Mouse (Mus musculus) forebrain, embryonic 10.5 days (tissue): ENCODE data around the gene Slc45a3. TPM values are rescaled to one million over a fixed set of nuclear protein-coding genes. Genes with fewer than 3 reads are reported as not detected.

ENCODE experiments used
- DNase-seq: peaks from one replicate; pipeline ENCODE4 v3.0.0-alpha.2; 2017; ENCODE audit warnings: low spot score; ENCODE audit errors: extremely low spot score
- H3K27ac ChIP-seq: fragments of 300-500 bp; sonication (generic); 2 replicates; pipeline ENCODE4 v1.5.1; 2016; ENCODE audit warnings: mild to moderate bottlenecking
- H3K27me3 ChIP-seq: fragments of 300-500 bp; sonication (generic); 2 replicates; pipeline ENCODE4 v1.6.1; 2016; ENCODE audit warnings: mild to moderate bottlenecking; ENCODE audit not compliant: poor library complexity, severe bottlenecking
- H3K36me3 ChIP-seq: fragments of 300-500 bp; sonication (generic); replicated peaks from 2 replicates; pipeline ENCODE4 v1.6.1; 2016; ENCODE audit warnings: mild to moderate bottlenecking, moderate library complexity
- H3K4me1 ChIP-seq: fragments of 300-500 bp; sonication (generic); 2 replicates; pipeline ENCODE4 v1.6.1; 2016
- H3K4me3 ChIP-seq: fragments of 300-500 bp; sonication (generic); 2 replicates; pipeline ENCODE4 v1.5.1; 2016; ENCODE audit warnings: mild to moderate bottlenecking, moderate library complexity
- H3K9me3 ChIP-seq: fragments of 300-500 bp; sonication (generic); 2 replicates; pipeline ENCODE4 v1.6.1; 2016; ENCODE audit warnings: mild to moderate bottlenecking, moderate library complexity
- WGBS: fragments of 180-500 bp; shearing (Covaris S2); methylation state at CpG from one replicate; pipeline ENCODE4 v1.1.7; 2016; 5-methylcytosine and 5-hydroxymethylcytosine counted together
- polyA plus RNA-seq: library from polyadenylated mRNA; unstranded; fragments of >200 nt; fragmentation: Nextera tagmentation; extraction: Ambion mirVana; gene quantifications from 2 replicates; pipeline ENCODE4 v1.2.1, GENCODE M21; 2016

The Slc45a3 gene
- polyA plus RNA-seq, 1 experiment from 2014 or later: 9.0 TPM

GRCm38 (mm10) chr1:131968983-131969382 is 6.2 kb downstream of the Slc45a3 start:
- Histone ChIP-seq H3K9me3 (no peaks in the 10 kb centered on the region), H3K36me3 (no peaks in the 10 kb centered on the region), H3K27me3 (peaks cover 79% of the 10 kb centered on the region), H3K4me1 (peaks cover 100% of the 10 kb centered on the region), H3K27ac (peak overlapping the region; percentile 92), H3K4me3 (no peak overlapping the region)
- DNase-seq: no peak
- 70% methylated on average over 6 of the region's 6 CpGs for WGBS

GRCm38 (mm10) chr1:131969825-131970224 is 7.1 kb downstream of the Slc45a3 start:
- Histone ChIP-seq H3K36me3 (no peaks in the 10 kb centered on the region), H3K27ac (peak overlapping the region; percentile 92), H3K9me3 (no peaks in the 10 kb centered on the region), H3K4me3 (no peak overlapping the region), H3K4me1 (peaks cover 100% of the 10 kb centered on the region), H3K27me3 (peaks cover 78% of the 10 kb centered on the region)
- no peak for DNase-seq
- 37% methylated on average over 4 of the region's 4 CpGs for WGBS

GRCm38 (mm10) chr1:131970322-131970660 is 7.5 kb downstream of the Slc45a3 start:
- DNase-seq: no peak
- no peaks in the 10 kb centered on the region for H3K9me3 ChIP-seq
- H3K27me3 ChIP-seq: peaks cover 74% of the 10 kb centered on the region
- peaks cover 100% of the 10 kb centered on the region for H3K4me1 ChIP-seq
- H3K4me3 ChIP-seq: peak overlapping the region; percentile 34
- H3K27ac ChIP-seq: peak overlapping the region; percentile 92
- WGBS: 25% methylated on average over 5 of the region's 5 CpGs
- H3K36me3 ChIP-seq: no peaks in the 10 kb centered on the region

GRCm38 (mm10) chr1:131970661-131971520 is 8.1 kb downstream of the Slc45a3 start:
- Histone ChIP-seq H3K4me3 (peak overlapping the region; percentile 34), H3K4me1 (peaks cover 100% of the 10 kb centered on the region), H3K27me3 (peaks cover 68% of the 10 kb centered on the region), H3K9me3 (no peaks in the 10 kb centered on the region), H3K27ac (peak overlapping the region; percentile 92), H3K36me3 (no peaks in the 10 kb centered on the region)
- 3% methylated on average over 16 of the region's 16 CpGs for WGBS
- DNase-seq: peak; percentile 87

GRCm38 (mm10) chr1:131971771-131972497 is 9.2 kb downstream of the Slc45a3 start:
- peak; percentile 85 for DNase-seq
- no peaks in the 10 kb centered on the region for H3K9me3 ChIP-seq
- peaks cover 3% of the 10 kb centered on the region; the same call in 1 of the 2 replicates for H3K36me3 ChIP-seq
- WGBS: 2% methylated on average over 15 of the region's 15 CpGs
- peak overlapping the region; percentile 92 for H3K27ac ChIP-seq
- peaks cover 100% of the 10 kb centered on the region for H3K4me1 ChIP-seq
- H3K27me3 ChIP-seq: peaks cover 58% of the 10 kb centered on the region
- H3K4me3 ChIP-seq: peak overlapping the region; percentile 34

GRCm38 (mm10) chr1:131972498-131973334 is 9.9 kb downstream of the Slc45a3 start:
- DNase-seq: no peak
- H3K4me3 ChIP-seq: peak overlapping the region; percentile 34
- 11% methylated on average over 13 of the region's 13 CpGs for WGBS
- peak overlapping the region; percentile 92 for H3K27ac ChIP-seq
- H3K9me3 ChIP-seq: no peaks in the 10 kb centered on the region
- peaks cover 100% of the 10 kb centered on the region for H3K4me1 ChIP-seq
- H3K36me3 ChIP-seq: peaks cover 10% of the 10 kb centered on the region
- H3K27me3 ChIP-seq: peaks cover 50% of the 10 kb centered on the region

GRCm38 (mm10) chr1:131973991-131974390 is 11.2 kb downstream of the Slc45a3 start:
- H3K4me1 ChIP-seq: peaks cover 95% of the 10 kb centered on the region
- peaks cover 23% of the 10 kb centered on the region for H3K36me3 ChIP-seq
- H3K27me3 ChIP-seq: peaks cover 38% of the 10 kb centered on the region
- no peaks in the 10 kb centered on the region for H3K9me3 ChIP-seq
- WGBS: 71% methylated on average over 6 of the region's 6 CpGs
- H3K27ac ChIP-seq: peak overlapping the region; percentile 92
- no peak overlapping the region for H3K4me3 ChIP-seq
- no peak for DNase-seq

GRCm38 (mm10) chr1:131976886-131977285 is 14.1 kb downstream of the Slc45a3 start:
- Histone ChIP-seq H3K27me3 (peaks cover 17% of the 10 kb centered on the region; the same call in 1 of the 2 replicates), H3K4me1 (peaks cover 90% of the 10 kb centered on the region), H3K4me3 (no peak overlapping the region), H3K9me3 (no peaks in the 10 kb centered on the region), H3K36me3 (peaks cover 39% of the 10 kb centered on the region), H3K27ac (peak overlapping the region; percentile 22)
- DNase-seq: no peak
- WGBS: 88% methylated on average over 5 of the region's 5 CpGs

- H3K4me3 ChIP-seq: no peak overlapping the region
- peaks cover 52% of the 10 kb centered on the region for H3K36me3 ChIP-seq
- peaks cover 54% of the 10 kb centered on the region for H3K4me1 ChIP-seq
- DNase-seq: no peak
- peak overlapping the region; percentile 62 for H3K27ac ChIP-seq
- no peaks in the 10 kb centered on the region for H3K9me3 ChIP-seq
- H3K27me3 ChIP-seq: no peaks in the 10 kb centered on the region
- WGBS: 19% methylated on average over 2 of the region's 2 CpGs
These were observed 17.7 kb downstream of the Slc45a3 start for GRCm38 (mm10) chr1:131980471-131980870.

- H3K9me3 ChIP-seq: no peaks in the 10 kb centered on the region
- H3K4me1 ChIP-seq: peaks cover 44% of the 10 kb centered on the region
- DNase-seq: peak; percentile 79
- peak overlapping the region; percentile 62 for H3K27ac ChIP-seq
- H3K4me3 ChIP-seq: no peak overlapping the region
- peaks cover 52% of the 10 kb centered on the region for H3K36me3 ChIP-seq
- 49% methylated on average over 12 of the region's 12 CpGs for WGBS
- no peaks in the 10 kb centered on the region for H3K27me3 ChIP-seq
These were observed 18.7 kb downstream of the Slc45a3 start for GRCm38 (mm10) chr1:131981378-131982013.

- H3K36me3 ChIP-seq: peaks cover 40% of the 10 kb centered on the region
- no peak overlapping the region for H3K27ac ChIP-seq
- H3K4me3 ChIP-seq: no peak overlapping the region
- H3K9me3 ChIP-seq: no peaks in the 10 kb centered on the region
- H3K4me1 ChIP-seq: peaks cover 30% of the 10 kb centered on the region
- 26% methylated on average over 5 of the region's 5 CpGs for WGBS
- no peaks in the 10 kb centered on the region for H3K27me3 ChIP-seq
- peak; percentile 77 for DNase-seq
These were observed 20.1 kb downstream of the Slc45a3 start for GRCm38 (mm10) chr1:131982907-131983306.

GRCm38 (mm10) chr1:131983806-131984205 is 21.0 kb downstream of the Slc45a3 start:
- Histone ChIP-seq H3K36me3 (peaks cover 31% of the 10 kb centered on the region), H3K4me3 (no peak overlapping the region), H3K27ac (no peak overlapping the region), H3K9me3 (no peaks in the 10 kb centered on the region), H3K4me1 (peaks cover 26% of the 10 kb centered on the region), H3K27me3 (no peaks in the 10 kb centered on the region)
- no peak for DNase-seq
- 84% methylated on average over 2 of the region's 2 CpGs for WGBS
